Mouse (Mus musculus) forebrain, embryonic 12.5 days (tissue): Measurements from ENCODE around the gene Ccdc149. TPM values are rescaled to one million over a fixed set of nuclear protein-coding genes. Genes with fewer than 3 reads are reported as not detected.

ENCODE experiments used
- ATAC-seq: fragments of 200-750 bp; cut with Nextera tagmentation; 2 replicates; pipeline ENCODE4 v1.8.0; 2017; ENCODE audit warnings: moderate TSS enrichment; ENCODE audit not compliant: low FRiP score
- H3K27ac ChIP-seq: fragments of 300-500 bp; sonication (generic); 2 replicates; pipeline ENCODE4 v1.5.1; 2016; ENCODE audit warnings: mild to moderate bottlenecking
- H3K27me3 ChIP-seq: fragments of 300-500 bp; sonication (generic); 2 replicates; pipeline ENCODE4 v1.6.1; 2016; ENCODE audit warnings: mild to moderate bottlenecking
- H3K36me3 ChIP-seq: fragments of 300-500 bp; sonication (generic); replicated peaks from 2 replicates; pipeline ENCODE4 v1.6.1; 2016; ENCODE audit warnings: mild to moderate bottlenecking
- H3K4me1 ChIP-seq: fragments of 300-500 bp; sonication (generic); 2 replicates; pipeline ENCODE4 v1.6.1; 2016
- H3K4me2 ChIP-seq: fragments of 300-500 bp; sonication (generic); 2 replicates; pipeline ENCODE4 v1.6.1; 2016; ENCODE audit warnings: mild to moderate bottlenecking, moderate library complexity
- H3K4me3 ChIP-seq: fragments of 300-500 bp; sonication (generic); replicated peaks from 2 replicates; pipeline ENCODE4 v1.5.1; 2016; ENCODE audit warnings: mild to moderate bottlenecking
- H3K9ac ChIP-seq: fragments of 300-500 bp; sonication (generic); 2 replicates; pipeline ENCODE4 v1.6.1; 2016; ENCODE audit warnings: mild to moderate bottlenecking
- H3K9me3 ChIP-seq: fragments of 300-500 bp; sonication (generic); 2 replicates; pipeline ENCODE4 v1.6.1; 2016
- WGBS: fragments of 180-500 bp; shearing (Covaris S2); methylation state at CpG from one replicate; pipeline ENCODE4 v1.1.7; 2016; 5-methylcytosine and 5-hydroxymethylcytosine counted together
- polyA plus RNA-seq: library from polyadenylated mRNA; unstranded; fragments of >200 nt; fragmentation: Nextera tagmentation; extraction: Ambion mirVana; gene quantifications from 2 replicates; pipeline ENCODE4 v1.2.1, GENCODE M21; 2016

Ccdc149 gene
- 5.5 and 5.9 TPM in 2 replicates for polyA plus RNA-seq

DNA sequence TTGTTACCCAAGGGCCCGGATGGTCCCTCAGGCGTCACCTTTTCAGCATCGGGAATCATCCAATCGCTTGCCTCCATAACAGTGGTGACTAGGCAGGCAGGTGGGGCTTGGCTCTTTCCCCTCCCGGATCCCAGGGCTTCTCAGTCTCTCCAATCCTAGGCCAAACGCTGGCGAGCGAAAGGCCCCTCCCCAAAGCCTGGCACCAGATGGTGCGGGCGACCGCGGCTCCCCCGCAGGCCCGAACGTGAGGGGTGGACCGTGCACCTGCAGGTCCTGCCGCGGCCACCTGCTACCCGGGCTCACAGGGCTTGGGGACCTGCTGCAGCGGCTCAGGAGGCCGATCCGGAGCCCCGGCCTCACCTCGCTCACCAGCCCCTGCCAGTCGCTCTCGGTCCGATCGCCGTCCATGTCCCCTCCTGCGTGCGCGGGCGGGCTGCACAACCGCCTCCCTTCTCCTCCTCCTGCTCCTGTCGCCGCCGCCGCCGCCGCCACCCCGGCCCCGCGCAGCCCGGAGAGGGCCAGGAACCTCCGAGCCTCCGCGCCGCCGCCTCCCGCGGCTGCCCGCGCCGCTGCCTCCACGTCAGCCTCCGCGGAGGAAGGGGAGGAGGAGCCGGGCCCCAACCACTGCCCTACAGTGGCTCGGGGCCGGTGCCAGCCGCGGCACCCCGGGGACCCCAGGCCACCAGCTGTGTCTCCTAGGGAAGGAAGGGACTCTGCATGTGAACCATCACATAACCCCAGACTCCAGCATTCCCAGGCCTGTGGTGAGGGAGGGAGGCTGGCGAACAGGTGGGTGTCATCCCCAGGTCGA is at the start of gene Ccdc149:
Gene Ccdc149, minus strand, starts transcription at position 531 of the 811 bp plus-strand sequence.
- ATAC-seq = peak; percentile 91

DNA sequence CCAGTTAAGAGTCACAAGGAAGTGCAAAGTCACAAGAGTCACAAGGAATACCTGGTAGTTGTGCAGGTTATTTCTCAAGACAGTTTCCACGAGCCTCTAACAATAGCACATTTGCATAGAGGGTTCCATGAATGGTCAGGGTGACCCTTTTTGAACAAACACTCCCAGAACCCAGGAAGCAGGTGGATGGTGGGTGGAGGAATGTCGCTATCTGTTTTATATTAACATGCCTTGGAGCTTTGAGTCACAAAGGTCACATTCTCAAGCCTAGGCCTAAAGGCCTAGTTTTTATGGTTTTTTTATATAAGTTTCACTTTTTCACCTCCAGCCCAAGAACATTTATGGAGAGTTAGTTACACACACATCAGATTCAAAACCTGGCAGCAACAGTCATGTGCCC is 48.6 kb upstream of the Ccdc149 start:
- Histone ChIP-seq H3K9me3 (0 out of 2 replicates have a peak, but pooled peaks cover 3% of the 10 kb centered on the region), H3K4me3 (no peak overlapping the region), H3K27ac (no peak overlapping the region), H3K4me2 (no peak overlapping the region), H3K4me1 (no peaks in the 10 kb centered on the region; the same call in 1 of the 2 replicates), H3K36me3 (no peaks in the 10 kb centered on the region), H3K27me3 (peaks cover 7% of the 10 kb centered on the region), H3K9ac (no peak overlapping the region)
- 87% methylated on average over 2 of the region's 2 CpGs for WGBS
- ATAC-seq = no peak

More for the DNA sequence above, at the start of gene Ccdc149:
- Histone ChIP-seq H3K9ac (peak within 1 kb of the TSS; percentile 79), H3K27me3 (0 out of 2 replicates have a peak, but pooled peaks cover 4% of the 10 kb centered on the region), H3K36me3 (no peaks in the 10 kb centered on the region), H3K4me3 (peak within 1 kb of the TSS; percentile 69), H3K4me2 (peak within 1 kb of the TSS; percentile 68), H3K4me1 (peaks cover 8% of the 10 kb centered on the region), H3K27ac (peak within 1 kb of the TSS; percentile 51; the same call in 1 of the 2 replicates), H3K9me3 (no peaks in the 10 kb centered on the region)
- WGBS = under 1% methylated on average over 57 of the region's 65 CpGs

DNA sequence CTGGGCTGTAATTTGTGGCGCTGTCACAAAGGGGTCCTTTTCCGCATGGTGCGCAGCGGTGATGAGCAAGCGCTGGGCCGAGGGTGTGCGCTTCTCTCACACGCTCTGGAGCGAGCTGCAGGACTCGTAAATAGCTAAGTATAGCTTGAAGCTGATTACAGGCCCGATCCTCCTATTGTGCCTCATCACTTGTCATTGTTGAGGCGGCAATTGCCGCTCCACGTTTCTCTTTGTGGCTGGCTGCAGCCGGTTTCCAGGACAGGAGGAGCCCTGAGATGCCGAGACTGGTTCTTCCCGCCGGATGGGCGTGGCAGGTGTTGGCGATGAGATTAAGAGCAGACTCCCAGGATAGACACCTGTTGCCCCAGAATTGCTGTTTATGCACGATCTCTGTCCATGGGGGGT is 44.8 kb upstream of the Ccdc149 start:
- Histone ChIP-seq H3K36me3 (no peaks in the 10 kb centered on the region), H3K4me3 (peak overlapping the region; percentile 37), H3K4me1 (no peaks in the 10 kb centered on the region; the same call in 1 of the 2 replicates), H3K27ac (no peak overlapping the region), H3K4me2 (peak overlapping the region; percentile 61), H3K27me3 (peaks cover 7% of the 10 kb centered on the region), H3K9ac (peak overlapping the region; percentile 55), H3K9me3 (0 out of 2 replicates have a peak, but pooled peaks cover 3% of the 10 kb centered on the region)
- peak; percentile 85 for ATAC-seq
- 13% methylated on average over 21 of the region's 21 CpGs for WGBS

DNA sequence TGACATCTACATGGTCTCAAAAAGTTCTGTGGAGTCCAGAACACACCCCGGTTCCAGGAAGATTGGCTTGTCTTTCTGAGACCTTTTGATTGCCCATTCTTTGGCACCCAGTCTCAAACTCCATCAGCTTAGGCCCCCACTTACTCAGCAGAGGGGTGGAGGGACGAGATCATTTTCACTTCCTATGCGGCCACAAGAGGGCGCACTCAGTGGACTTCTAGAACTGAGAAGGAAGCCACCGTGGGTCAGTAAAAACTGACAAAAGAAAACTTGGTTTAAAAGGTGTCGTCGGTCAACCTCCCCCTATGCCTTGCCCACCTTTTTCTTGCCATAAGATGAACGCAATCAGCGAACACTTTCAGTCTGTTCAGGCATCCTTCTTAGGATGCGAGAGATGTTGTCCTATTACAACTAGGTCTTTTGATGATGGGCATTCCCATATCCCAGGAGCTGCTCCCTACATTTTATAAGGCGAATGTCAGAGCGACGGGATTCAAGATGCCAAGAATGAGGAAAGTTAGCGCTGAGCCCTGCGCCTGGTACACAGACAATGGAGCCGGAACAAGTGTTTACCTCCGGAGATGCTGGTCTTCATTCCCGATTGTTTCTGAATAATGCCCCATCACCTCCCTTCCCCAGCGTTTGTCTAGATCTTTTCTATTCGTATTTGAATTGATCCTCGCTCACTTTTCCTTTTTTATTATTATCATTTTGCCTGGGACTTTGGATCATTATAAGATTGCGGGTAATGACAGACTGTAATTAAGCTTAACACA is 44.1 kb upstream of the Ccdc149 start:
- Histone ChIP-seq H3K9ac (peak overlapping the region; percentile 55), H3K4me1 (no peaks in the 10 kb centered on the region; the same call in 1 of the 2 replicates), H3K9me3 (0 out of 2 replicates have a peak, but pooled peaks cover 3% of the 10 kb centered on the region), H3K36me3 (no peaks in the 10 kb centered on the region), H3K4me2 (peak overlapping the region; percentile 61), H3K27me3 (peaks cover 7% of the 10 kb centered on the region), H3K27ac (no peak overlapping the region), H3K4me3 (peak overlapping the region; percentile 37)
- peak; percentile 72 for ATAC-seq
- 19% methylated on average over 22 of the region's 22 CpGs for WGBS

DNA sequence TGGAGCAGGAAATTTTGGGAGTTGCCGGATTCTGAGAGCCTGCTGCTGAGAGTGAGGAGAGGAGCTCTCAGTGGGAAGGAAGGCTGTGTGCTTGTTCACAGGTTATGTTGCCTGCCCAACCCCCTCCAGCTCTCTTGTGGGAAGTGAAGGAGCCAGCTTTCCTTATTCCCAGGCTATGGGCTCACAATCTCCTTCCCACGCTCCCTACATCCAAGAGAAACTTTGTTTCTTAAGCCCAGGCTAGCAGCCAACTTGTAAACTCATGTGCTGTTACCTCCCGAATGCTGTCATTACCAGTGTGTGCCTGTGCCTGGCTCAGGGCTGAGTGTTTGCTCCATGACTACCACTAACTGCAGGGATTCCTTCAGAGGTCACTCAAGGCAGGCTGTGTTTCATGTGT is 39.8 kb upstream of the Ccdc149 start:
- H3K36me3 ChIP-seq = no peaks in the 10 kb centered on the region
- ATAC-seq = no peak
- WGBS = 73% methylated on average over 3 of the region's 3 CpGs
- no peaks in the 10 kb centered on the region for H3K27me3 ChIP-seq
- H3K9ac ChIP-seq = no peak overlapping the region
- no peaks in the 10 kb centered on the region; the same call in 1 of the 2 replicates for H3K4me1 ChIP-seq
- H3K9me3 ChIP-seq = no peaks in the 10 kb centered on the region
- no peak overlapping the region for H3K27ac ChIP-seq
- H3K4me2 ChIP-seq = no peak overlapping the region
- H3K4me3 ChIP-seq = no peak overlapping the region

DNA sequence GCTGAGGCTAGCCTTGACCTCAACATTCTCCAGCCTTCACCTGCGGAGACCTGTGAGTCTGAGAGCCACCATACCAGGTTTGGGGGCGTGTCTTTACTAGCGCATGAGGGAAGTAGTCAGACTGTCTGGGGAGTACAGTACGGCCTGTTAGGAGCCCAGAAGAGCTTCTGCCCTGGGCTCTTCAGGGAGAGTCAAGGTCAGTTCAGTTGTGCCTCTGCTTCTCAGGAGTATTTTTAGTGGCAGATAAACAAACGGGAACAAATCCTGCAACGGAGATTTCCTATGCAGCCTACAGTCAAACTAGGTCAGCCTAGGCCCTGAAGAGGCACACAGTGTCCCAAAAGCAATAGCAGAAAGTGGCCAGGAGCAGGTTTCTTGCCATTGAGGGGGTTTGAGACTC is 38.1 kb upstream of the Ccdc149 start:
- ATAC-seq = no peak
- WGBS = 91% methylated on average over 6 of the region's 6 CpGs

DNA sequence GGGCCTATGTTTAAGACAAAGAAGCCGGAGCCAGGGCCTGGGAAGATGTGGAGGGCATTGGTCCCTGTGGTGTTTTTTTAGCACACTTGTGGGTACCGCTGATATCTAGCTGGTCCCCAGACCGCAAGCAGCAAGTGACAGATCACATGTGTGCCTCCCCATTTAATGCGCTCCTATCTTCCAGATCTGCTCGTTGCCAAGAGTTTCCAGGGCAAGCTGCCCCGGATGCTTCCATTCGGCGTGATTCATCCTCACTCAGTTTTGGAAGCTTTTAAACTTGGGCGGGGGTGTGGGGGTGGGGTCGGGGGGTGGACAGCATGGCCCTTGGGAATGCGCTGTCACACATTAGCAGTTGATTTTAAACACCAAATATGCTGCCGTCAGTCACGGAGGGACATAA is 33.3 kb upstream of the Ccdc149 start:
- no peak for ATAC-seq
- Histone ChIP-seq H3K9me3 (no peaks in the 10 kb centered on the region), H3K4me3 (no peak overlapping the region), H3K27ac (no peak overlapping the region), H3K27me3 (no peaks in the 10 kb centered on the region; the same call in 1 of the 2 replicates), H3K9ac (no peak overlapping the region), H3K4me2 (no peak overlapping the region), H3K4me1 (no peaks in the 10 kb centered on the region), H3K36me3 (no peaks in the 10 kb centered on the region)
- WGBS = 91% methylated on average over 13 of the region's 13 CpGs

More for the DNA sequence above, 38.1 kb upstream of the Ccdc149 start:
- H3K27ac ChIP-seq = no peak overlapping the region
- H3K4me3 ChIP-seq = no peak overlapping the region
- H3K4me2 ChIP-seq = no peak overlapping the region
- no peaks in the 10 kb centered on the region for H3K36me3 ChIP-seq
- no peaks in the 10 kb centered on the region for H3K4me1 ChIP-seq
- no peaks in the 10 kb centered on the region for H3K27me3 ChIP-seq
- H3K9me3 ChIP-seq = no peaks in the 10 kb centered on the region
- H3K9ac ChIP-seq = no peak overlapping the region

DNA sequence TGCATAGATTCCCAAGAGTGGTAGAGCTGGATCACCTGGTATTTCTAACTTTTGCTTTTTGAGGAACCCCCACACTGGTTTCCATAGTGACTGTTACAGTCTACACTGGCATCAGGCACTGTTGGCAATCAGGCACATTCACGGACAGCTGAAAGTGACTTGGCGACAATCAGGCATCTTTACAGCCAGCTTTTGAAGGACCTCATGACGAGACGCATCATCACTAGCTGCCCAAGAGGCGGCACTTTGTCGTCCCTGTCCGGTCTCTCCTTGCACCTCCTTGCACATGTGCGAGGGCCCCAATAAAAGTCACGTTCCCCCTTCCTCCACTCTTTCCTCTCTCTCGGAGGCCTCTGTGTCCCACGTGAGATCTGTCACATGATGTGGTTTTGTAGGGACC is 32.8 kb upstream of the Ccdc149 start:
- Histone ChIP-seq H3K27me3 (no peaks in the 10 kb centered on the region; the same call in 1 of the 2 replicates), H3K4me1 (no peaks in the 10 kb centered on the region), H3K9ac (no peak overlapping the region), H3K4me3 (no peak overlapping the region), H3K36me3 (no peaks in the 10 kb centered on the region), H3K9me3 (no peaks in the 10 kb centered on the region), H3K27ac (no peak overlapping the region), H3K4me2 (no peak overlapping the region)
- no peak for ATAC-seq
- WGBS = 93% methylated on average over 11 of the region's 11 CpGs

DNA sequence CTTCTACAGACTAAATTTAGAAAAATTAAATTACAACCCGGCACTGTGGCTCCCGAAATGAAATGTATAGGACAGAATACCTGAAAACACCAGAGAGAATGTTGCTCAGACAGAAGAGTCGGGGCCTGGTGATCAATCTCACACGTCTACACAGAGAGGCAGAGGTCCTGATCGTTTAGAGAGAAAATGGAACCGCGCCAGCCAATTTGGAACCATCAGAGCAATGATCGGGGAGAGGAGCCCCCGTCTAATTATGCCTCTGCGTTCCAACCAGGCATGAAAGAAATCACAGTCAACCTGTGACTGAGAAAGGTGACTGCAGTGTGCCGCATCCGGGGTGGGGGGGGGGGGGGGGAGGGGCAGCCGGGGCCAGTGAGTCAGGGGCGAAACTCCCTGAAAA is 24.4 kb upstream of the Ccdc149 start:
- H3K4me3 ChIP-seq = no peak overlapping the region
- H3K9ac ChIP-seq = no peak overlapping the region
- peaks cover 4% of the 10 kb centered on the region; the same call in 1 of the 2 replicates for H3K4me1 ChIP-seq
- no peak overlapping the region for H3K27ac ChIP-seq
- no peak overlapping the region for H3K4me2 ChIP-seq
- no peaks in the 10 kb centered on the region for H3K9me3 ChIP-seq
- 63% methylated on average over 12 of the region's 14 CpGs for WGBS
- no peaks in the 10 kb centered on the region for H3K36me3 ChIP-seq
- no peak for ATAC-seq
- H3K27me3 ChIP-seq = no peaks in the 10 kb centered on the region; the same call in 1 of the 2 replicates

DNA sequence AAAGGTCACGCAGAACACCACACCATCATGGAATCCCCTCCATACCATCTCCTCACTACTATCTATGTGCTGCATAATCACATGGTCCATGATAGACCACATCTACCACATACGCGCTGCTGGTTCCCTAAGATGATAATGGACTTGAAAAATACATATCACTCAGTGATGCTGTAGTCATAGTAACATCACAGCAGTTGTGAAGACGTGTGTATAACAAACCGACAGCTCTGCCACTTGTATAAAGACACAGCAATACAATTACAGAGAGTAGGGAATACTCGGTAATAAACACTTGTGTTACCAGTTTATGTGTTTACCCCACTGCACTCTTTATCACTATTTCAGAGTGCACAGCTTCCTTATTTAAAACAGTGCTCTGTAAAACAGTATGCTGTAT is 20.2 kb upstream of the Ccdc149 start:
- no peak overlapping the region for H3K27ac ChIP-seq
- ATAC-seq = no peak
- peaks cover 4% of the 10 kb centered on the region; the same call in 1 of the 2 replicates for H3K4me1 ChIP-seq
- no peak overlapping the region for H3K4me2 ChIP-seq
- H3K36me3 ChIP-seq = no peaks in the 10 kb centered on the region
- no peaks in the 10 kb centered on the region for H3K9me3 ChIP-seq
- H3K27me3 ChIP-seq = no peaks in the 10 kb centered on the region
- H3K4me3 ChIP-seq = no peak overlapping the region
- H3K9ac ChIP-seq = no peak overlapping the region
- 90% methylated on average over 6 of the region's 6 CpGs for WGBS

DNA sequence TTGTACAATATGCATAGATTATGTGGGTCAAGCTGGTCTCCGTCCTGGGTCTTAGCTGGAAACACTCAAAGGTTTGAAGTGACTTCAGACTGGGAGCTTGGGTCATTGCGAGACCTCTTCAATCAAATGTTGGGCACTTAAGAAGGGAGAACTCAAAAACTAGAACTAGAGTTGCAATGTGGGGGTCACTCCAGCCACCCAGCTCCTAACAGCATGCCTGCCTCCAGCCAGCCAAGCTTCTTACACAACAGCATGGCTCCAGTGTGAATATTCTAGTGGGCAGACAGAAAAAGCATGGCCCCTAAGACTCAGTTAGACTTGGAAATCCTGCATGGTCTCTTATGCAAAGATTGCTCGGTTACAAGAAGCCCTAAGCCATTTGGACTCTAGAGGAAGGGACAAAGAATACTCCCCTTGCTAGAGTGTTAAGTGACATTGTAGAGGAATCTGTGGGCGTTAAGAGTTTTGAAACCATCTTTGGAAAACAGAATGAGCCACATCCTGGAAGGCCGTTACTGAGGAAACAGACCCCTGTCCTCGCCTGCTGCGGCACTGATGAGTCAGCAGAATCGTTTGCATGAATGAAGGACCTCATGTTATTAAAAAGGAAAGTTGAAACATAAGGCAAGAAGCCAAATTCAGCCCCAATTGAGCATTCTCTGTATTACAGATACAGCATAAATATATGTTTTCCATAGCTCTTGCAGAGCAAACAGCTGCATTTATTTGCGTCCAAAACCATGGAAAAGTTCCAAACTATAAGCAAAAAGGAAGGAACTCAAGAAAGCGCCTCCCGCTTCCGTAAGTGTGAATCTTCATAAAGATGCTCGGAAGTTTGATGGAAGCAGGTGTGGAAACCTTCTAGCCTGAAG is 16.5 kb upstream of the Ccdc149 start:
- Histone ChIP-seq H3K4me3 (no peak overlapping the region), H3K4me2 (no peak overlapping the region), H3K27ac (no peak overlapping the region), H3K9me3 (no peaks in the 10 kb centered on the region), H3K27me3 (no peaks in the 10 kb centered on the region), H3K36me3 (no peaks in the 10 kb centered on the region), H3K9ac (no peak overlapping the region), H3K4me1 (no peaks in the 10 kb centered on the region)
- 90% methylated on average over 13 of the region's 13 CpGs for WGBS
- no peak for ATAC-seq
